Mouse (Mus musculus): ENCODE data around the gene Kcnh8. TPM values are rescaled to one million over a fixed set of nuclear protein-coding genes. Genes with fewer than 3 reads are reported as not detected.

Gene Kcnh8
- total RNA-seq (2012; rRNA removed) (not detected in 2 replicates), total RNA-seq (2014; rRNA removed) (not detected in 2 replicates), polyA plus RNA-seq (2012; ENCODE audit: insufficient read length, low read depth) (not detected in 2 replicates)

DNA sequence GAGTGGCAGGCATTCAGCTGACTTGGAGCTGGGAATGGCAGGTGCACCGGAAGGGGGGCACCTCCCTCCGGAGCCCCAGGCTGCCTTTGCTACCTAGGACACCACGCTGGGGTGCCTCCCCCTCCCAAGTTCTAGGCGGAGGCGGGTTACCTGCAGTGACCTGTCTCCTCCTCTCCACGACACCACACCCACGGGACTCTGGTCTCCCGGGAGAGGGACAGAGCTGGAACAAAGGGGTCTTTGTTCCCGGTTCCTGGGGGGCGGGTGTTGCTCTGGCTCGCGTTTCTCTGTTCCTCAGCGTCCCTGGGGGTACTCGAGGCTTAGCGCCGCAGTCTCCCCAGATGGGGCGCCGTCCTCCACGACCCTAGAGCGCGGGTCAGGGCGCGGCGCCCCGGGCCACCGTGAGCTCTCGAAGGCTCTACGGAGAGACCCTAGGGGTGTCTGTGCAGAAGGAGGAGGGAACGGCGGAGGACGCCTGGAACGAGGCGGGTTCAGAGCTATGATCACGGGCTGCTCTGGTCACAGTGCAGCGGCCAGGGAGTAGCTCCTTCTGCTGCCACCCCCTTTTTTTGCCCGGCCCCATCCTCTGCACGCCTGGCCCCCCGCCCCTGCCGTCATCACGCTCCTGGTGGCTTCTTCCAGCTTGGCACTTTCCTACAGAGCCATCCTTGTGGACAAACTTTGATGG, at the start of gene Kcnh8:
TSS of gene Kcnh8 (plus strand) at position 617 of the 688 bp plus-strand sequence.
- Histone ChIP-seq H3K9me3 (replicated peaks; ENCODE audit: low read length) (peaks cover 55% of the 10 kb centered on the region), H3K4me2 (ENCODE audit: insufficient read depth, low read depth, poor library complexity, severe bottlenecking) (no peak within 1 kb of the TSS), H3K27ac (ENCODE audit: insufficient read depth, low read depth) (no peak within 1 kb of the TSS), H3K4me1 (ENCODE audit: control insufficient read depth in 1 of 2, insufficient read depth in 2 of 2) (no peaks in the 10 kb centered on the region), H3K79me2 (replicated peaks; ENCODE audit: control insufficient read depth, extremely low read depth, insufficient read depth, poor library complexity, severe bottlenecking) (no peaks in the 10 kb centered on the region), H3K9ac (ENCODE audit: insufficient read depth, low read depth) (no peak within 1 kb of the TSS), H3K27me3 (replicated peaks) (no peaks in the 10 kb centered on the region), H3K4me3 (replicated peaks in 1 of 3; ENCODE audit: low read depth in 2 of 3, low read length in 2 of 3, poor library complexity in 1 of 3) (no peak within 1 kb of the TSS), H3K36me3 (replicated peaks in 1 of 2; ENCODE audit: control insufficient read depth in 1 of 2, insufficient read depth in 1 of 2, low read length in 1 of 2) (no peaks in the 10 kb centered on the region)
- TF ChIP-seq ZKSCAN1 (IDR thresholded peaks at IDR 0.05; ENCODE audit: borderline replicate concordance, low read depth, low read length) (no peak), RCOR1 (conservative IDR thresholded peaks at IDR 0.05; ENCODE audit: low read depth, low read length) (no peak), JUND (conservative IDR thresholded peaks at IDR 0.05; ENCODE audit: low read depth, low read length) (no peak), CTCF (conservative IDR thresholded peaks at IDR 0.05 in 1 of 2, IDR thresholded peaks at IDR 0.05 in 1 of 2; ENCODE audit: low read depth in 2 of 2, low read length in 2 of 2) (no peak), E2F4 (IDR thresholded peaks at IDR 0.05; ENCODE audit: insufficient replicate concordance, low read depth, low read length) (no peak), POLR2AphosphoS2 (IDR thresholded peaks at IDR 0.05; ENCODE audit: low read depth, low read length) (no peak), USF1 (IDR thresholded peaks at IDR 0.05; ENCODE audit: low read depth, low read length) (no peak), TBP (conservative IDR thresholded peaks at IDR 0.05; ENCODE audit: low read depth, low read length) (no peak), NELFE (IDR thresholded peaks at IDR 0.05; ENCODE audit: low read depth, low read length) (no peak), GABPA (IDR thresholded peaks at IDR 0.05; ENCODE audit: insufficient replicate concordance, low read depth, low read length) (no peak), MYC (IDR thresholded peaks at IDR 0.05; ENCODE audit: low read depth, low read length) (no peak), SIN3A (IDR thresholded peaks at IDR 0.05; ENCODE audit: low read length) (no peak), SMC3 (IDR thresholded peaks at IDR 0.05; ENCODE audit: low read depth, low read length) (no peak), ELF1 (IDR thresholded peaks at IDR 0.05; ENCODE audit: low read depth, low read length) (no peak), MAZ (IDR thresholded peaks at IDR 0.05; ENCODE audit: low read depth, low read length) (no peak), IRF4 (IDR thresholded peaks at IDR 0.05; ENCODE audit: low read depth, low read length) (no peak), JUN (IDR thresholded peaks at IDR 0.05; ENCODE audit: insufficient read depth, low read depth, low read length) (no peak), TCF12 (IDR thresholded peaks at IDR 0.05; ENCODE audit: low read depth, low read length) (no peak), PAX5 (IDR thresholded peaks at IDR 0.05; ENCODE audit: low read length) (no peak)
- dilution Hi-C loops (cut with MboI; ENCODE audit: extremely low pct_ligation_motif_present, extremely low pct_unique_long_range_greater_than_20kb, low sequenced_read_pairs) = no loop called here
- in situ Hi-C loops (cut with MboI; ENCODE audit: low pct_ligation_motif_present, low pct_unique_long_range_greater_than_20kb, low sequenced_read_pairs) = no loop called here
- DNase-seq (ENCODE audit: extremely low read depth) = no peak
